Mouse (Mus musculus) megakaryocyte-erythroid progenitor cell, adult 5-6 weeks (primary cell): ENCODE measurements around the gene Smco4. TPM values are rescaled to one million over a fixed set of nuclear protein-coding genes. Genes with fewer than 3 reads are reported as not detected.

Experiments
- ATAC-seq: replicated peaks from 2 replicates; pipeline ENCODE4 v1.8.0; 2016; ENCODE audit warnings: mild to moderate bottlenecking, inconsistent platforms; ENCODE audit not compliant: severe bottlenecking, poor library complexity, low FRiP score, low TSS enrichment
- total RNA-seq, 2 experiments: library from RNA; stranded (forward) in 1 of 2; stranded (reverse) in 1 of 2; fragments of 200-1000, 215-1000 nt in 1 of 2; fragments of >200 nt in 1 of 2; fragmentation: Nextera tagmentation in 1 of 2; gene quantifications; 2 replicates each; pipeline ENCODE4 v1.2.3; 2014 to 2017

Smco4 gene
- total RNA-seq, 2 experiments from 2014 or later = 8.5 to 20.5 TPM

- no peak for ATAC-seq
Observed at GRCm38 (mm10) chr9:15594148-15594547, 100.9 kb downstream of the Smco4 start.

Other genes starting within 250 kb of the Smco4 start
- 26.1 and 33.5 TPM in 2 replicates for gene Med17, start 213.5 kb upstream of the Smco4 start, total RNA-seq (2014; fragmentation: Nextera tagmentation)
- 28.2 and 37.4 TPM in 2 replicates for gene Med17, start 213.5 kb upstream of the Smco4 start, total RNA-seq (2017)
- 439 and 454 TPM in 2 replicates for gene Taf1d, start 187.2 kb upstream of the Smco4 start, total RNA-seq (2014; fragmentation: Nextera tagmentation)
- gene Taf1d, start 187.2 kb upstream of the Smco4 start, total RNA-seq (2017) = 1,383 and 1,827 TPM in 2 replicates
- gene 4931406C07Rik, start 187.0 kb upstream of the Smco4 start, total RNA-seq (2014; fragmentation: Nextera tagmentation) = 6.5 and 8.3 TPM in 2 replicates
- gene 4931406C07Rik, start 187.0 kb upstream of the Smco4 start, total RNA-seq (2017) = 5.2 and 6.7 TPM in 2 replicates
- gene Cep295, start 135.6 kb upstream of the Smco4 start, total RNA-seq (2014; fragmentation: Nextera tagmentation) = 71.0 and 86.0 TPM in 2 replicates
- gene Cep295, start 135.6 kb upstream of the Smco4 start, total RNA-seq (2017) = 45.3 and 66.4 TPM in 2 replicates
- gene Deup1, start 134.5 kb downstream of the Smco4 start, total RNA-seq (2014; fragmentation: Nextera tagmentation) = not detected in 2 replicates
- gene Deup1, start 134.5 kb downstream of the Smco4 start, total RNA-seq (2017) = not detected in 2 replicates
- gene Slc36a4, start 216.3 kb downstream of the Smco4 start, total RNA-seq (2014; fragmentation: Nextera tagmentation) = 1.3 and 1.7 TPM in 2 replicates
- 1.8 and 2.9 TPM in 2 replicates for gene Slc36a4, start 216.3 kb downstream of the Smco4 start, total RNA-seq (2017)